Mouse (Mus musculus): Measurements from ENCODE around the gene Prr14l.
"Not testable (repeated sequence)": the region's sequence is repeated elsewhere in the genome, so short reads cannot be mapped to it uniquely, and the experiment has no call there.

Prr14l gene

DNA sequence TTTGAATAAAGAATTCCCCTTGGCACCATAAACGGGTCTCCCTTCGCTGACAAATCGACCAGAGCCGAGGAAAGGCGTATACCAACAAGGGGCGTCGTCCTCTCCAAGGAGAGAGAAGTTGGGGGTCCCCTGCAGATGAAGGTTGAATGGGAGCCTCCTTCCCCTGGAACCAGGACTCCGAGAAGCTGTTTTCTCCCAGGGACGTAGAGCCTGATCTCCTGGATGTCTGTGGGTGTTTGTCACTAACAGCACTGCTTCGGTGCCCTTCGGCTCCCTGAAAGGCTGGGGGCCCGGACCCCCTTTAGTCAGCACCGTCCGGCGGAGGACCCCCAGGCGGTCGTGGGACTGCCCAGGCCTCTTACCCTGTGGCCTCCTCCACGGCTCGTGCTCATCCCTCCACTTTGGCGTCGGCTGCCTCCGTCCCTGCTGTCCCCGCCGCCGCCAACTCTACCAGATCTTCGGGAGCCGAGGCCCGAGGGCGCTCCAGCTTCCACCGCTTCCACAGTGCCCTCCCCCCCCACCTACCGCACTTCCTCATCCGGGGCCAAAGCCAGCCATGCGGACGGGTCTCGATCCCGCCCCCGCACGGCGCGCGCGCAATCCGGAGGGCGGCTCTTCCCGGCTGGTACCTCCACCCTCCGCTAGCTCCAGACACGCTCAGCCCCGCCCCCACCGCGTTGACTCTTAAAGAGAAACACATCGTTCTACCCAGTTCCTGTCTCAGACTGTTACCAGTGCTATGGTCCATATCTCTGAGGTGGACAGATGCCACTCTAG lies at the start of gene Prr14l:
TSS of gene Prr14l (minus strand) at position 526 of the 777 bp plus-strand sequence.
- DNase-seq (ENCODE audit: low read depth, low spot score) = peak; percentile 97

- no peak for DNase-seq (ENCODE audit: low read depth, low spot score)
Observed at GRCm38 (mm10) chr5:32886739-32887138, 32.7 kb upstream of the Prr14l start.

- DNase-seq (ENCODE audit: low read depth, low spot score) = no peak
Observed at GRCm38 (mm10) chr5:32872346-32872745, 18.3 kb upstream of the Prr14l start.

DNA sequence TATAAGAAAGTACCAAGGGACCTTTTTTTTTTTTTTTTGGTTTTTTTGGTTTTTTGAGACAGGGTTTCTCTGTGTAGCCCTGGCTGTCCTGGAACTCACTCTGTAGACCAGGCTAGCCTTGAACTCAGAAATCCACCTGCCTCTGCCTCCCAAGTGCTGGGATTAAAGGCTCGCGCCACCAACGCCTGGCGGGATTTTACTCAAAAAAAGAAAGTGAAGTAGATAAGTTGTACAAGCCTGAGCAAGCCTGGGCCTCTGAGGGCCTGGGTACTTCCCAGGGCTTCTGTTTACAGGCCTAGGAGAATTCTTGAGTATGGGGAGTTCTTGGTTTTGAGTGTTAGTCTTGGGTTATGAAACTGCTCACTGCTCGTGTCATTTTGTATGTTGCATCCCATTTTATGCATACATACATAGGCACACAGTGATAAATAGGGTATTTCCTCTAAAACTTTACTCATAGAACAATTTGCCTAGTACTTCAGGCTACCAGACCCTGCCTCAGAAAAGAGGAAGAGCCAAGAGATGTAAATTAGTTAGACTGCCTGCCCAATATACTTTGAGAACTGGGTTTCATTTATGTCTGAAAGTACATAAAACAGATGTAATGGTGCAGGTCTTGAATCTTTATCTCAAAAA lies 15.5 kb upstream of the Prr14l start:
- DNase-seq (ENCODE audit: low read depth, low spot score) = no peak

- DNase-seq (ENCODE audit: low read depth, low spot score) = peak; percentile 97
Observed at GRCm38 (mm10) chr5:32863253-32864228, 9.5 kb upstream of the Prr14l start, which contains the start of gene Depdc5. TSS of gene Depdc5 (plus strand) at chr5:32863701.

GRCm38 (mm10) chr5:32862469-32863132 lies 8.5 kb upstream of the Prr14l start:
- DNase-seq (ENCODE audit: low read depth, low spot score) = no peak

GRCm38 (mm10) chr5:32861082-32861481 lies 7.0 kb upstream of the Prr14l start:
- no peak for DNase-seq (ENCODE audit: low read depth, low spot score)

- no peak for DNase-seq (ENCODE audit: low read depth, low spot score)
Observed at GRCm38 (mm10) chr5:32857781-32858220, 3.7 kb upstream of the Prr14l start.

GRCm38 (mm10) chr5:32855274-32855673 lies 1.2 kb upstream of the Prr14l start:
- DNase-seq (ENCODE audit: low read depth, low spot score) = not testable (repeated sequence)

DNA sequence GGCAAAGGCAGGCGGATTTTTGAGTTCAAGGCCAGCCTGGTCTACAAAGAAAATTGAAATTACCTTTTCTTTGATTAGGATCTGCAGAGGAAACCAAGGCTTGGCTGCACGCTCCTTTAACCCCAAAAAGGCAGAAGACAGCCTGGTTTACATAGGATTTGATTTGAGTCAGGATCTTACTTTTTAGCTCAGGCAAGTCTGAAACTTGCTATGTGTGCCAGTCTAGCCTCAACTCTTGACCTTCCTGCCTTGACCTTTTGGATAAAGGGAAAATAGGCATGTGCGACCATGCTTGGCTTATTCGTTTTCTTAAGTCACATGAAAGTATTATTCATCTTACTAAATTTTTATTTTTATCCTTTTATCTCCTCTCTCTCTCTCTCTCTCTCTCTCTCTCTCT lies 762 bp upstream of the Prr14l start:
- DNase-seq (ENCODE audit: low read depth, low spot score) = peak; percentile 7

- peak; percentile 14 for DNase-seq (ENCODE audit: low read depth, low spot score)
Observed at GRCm38 (mm10) chr5:32852026-32852425, 2.0 kb downstream of the Prr14l start.

GRCm38 (mm10) chr5:32849580-32849979 lies 4.5 kb downstream of the Prr14l start:
- DNase-seq (ENCODE audit: low read depth, low spot score) = not testable (repeated sequence)

DNA sequence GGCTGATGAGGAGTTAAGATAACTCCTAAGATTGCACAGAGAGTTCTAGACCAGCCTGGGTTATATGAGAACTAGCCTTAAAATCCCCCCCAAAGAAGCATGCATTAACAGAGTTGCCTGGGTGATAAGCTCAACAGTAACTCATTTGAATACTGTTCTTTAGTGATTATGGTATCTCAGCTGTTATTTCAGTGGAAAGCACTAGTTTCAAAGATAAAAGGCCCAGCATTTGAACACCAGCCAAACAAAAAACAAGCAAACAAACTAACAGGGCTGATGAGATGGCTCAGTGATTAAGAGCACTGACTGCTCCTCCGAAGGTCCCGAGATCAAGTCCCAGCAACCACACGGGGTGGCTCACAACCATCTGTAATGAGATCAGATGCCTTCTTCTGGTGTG lies 4.9 kb downstream of the Prr14l start:
- DNase-seq (ENCODE audit: low read depth, low spot score) = no peak

GRCm38 (mm10) chr5:32840029-32840428 lies 14.0 kb downstream of the Prr14l start:
- no peak for DNase-seq (ENCODE audit: low read depth, low spot score)

DNA sequence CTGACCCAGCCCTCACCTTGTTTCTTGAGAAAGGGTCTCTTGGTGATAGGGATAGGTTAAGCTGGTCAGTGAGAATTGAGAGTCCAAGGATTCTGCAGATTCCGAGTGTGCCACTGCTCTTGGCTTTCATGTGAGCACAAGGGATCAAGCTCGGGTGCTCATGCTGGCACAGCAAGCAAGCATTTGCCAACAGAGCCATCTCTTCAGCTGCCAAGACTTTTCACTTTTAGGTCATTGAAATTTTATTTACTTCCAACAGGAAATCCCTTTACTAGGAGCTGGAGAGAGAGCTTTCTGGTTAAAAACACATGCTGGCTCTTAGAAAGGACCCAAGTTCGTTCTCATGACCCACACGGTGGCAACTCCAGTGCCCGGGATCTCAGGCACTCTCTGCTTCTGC lies 17.1 kb downstream of the Prr14l start:
- DNase-seq (ENCODE audit: low read depth, low spot score) = no peak

GRCm38 (mm10) chr5:32834497-32834896 lies 19.6 kb downstream of the Prr14l start:
- no peak for DNase-seq (ENCODE audit: low read depth, low spot score)

GRCm38 (mm10) chr5:32830054-32830453 lies 24.0 kb downstream of the Prr14l start:
- DNase-seq (ENCODE audit: low read depth, low spot score) = no peak

- DNase-seq (ENCODE audit: low read depth, low spot score) = not testable (repeated sequence)
Observed at GRCm38 (mm10) chr5:32828766-32829165, 25.3 kb downstream of the Prr14l start.

- no peak for DNase-seq (ENCODE audit: low read depth, low spot score)
Observed at GRCm38 (mm10) chr5:32827009-32827408, 27.0 kb downstream of the Prr14l start, which contains the start of gene Gm20671. TSS of gene Gm20671 (minus strand) at chr5:32827109.

GRCm38 (mm10) chr5:32820471-32820870 lies 33.6 kb downstream of the Prr14l start:
- no peak for DNase-seq (ENCODE audit: low read depth, low spot score)

DNA sequence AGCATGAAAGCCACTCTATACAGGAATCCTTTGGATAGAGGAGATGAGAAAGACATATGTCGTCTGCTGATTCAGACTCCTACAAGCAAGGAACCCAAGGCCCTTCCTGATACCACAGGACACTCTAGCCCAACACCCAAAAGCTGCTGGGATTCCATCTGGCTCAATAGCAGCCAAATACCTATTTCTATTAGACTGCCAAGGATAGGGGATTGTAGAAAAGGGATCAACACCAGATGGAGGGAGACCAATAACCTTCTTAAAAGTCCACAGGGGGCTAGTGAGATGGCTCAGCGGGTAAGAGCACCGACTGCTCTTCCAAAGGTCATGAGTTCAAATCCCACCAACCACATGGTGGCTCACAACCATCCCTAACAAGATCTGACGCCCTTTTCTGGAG lies 38.7 kb downstream of the Prr14l start:
- no peak for DNase-seq (ENCODE audit: low read depth, low spot score)

All from CD4-positive helper T cell, adult 2 months (primary cell).